In the genomic region with DNA sequence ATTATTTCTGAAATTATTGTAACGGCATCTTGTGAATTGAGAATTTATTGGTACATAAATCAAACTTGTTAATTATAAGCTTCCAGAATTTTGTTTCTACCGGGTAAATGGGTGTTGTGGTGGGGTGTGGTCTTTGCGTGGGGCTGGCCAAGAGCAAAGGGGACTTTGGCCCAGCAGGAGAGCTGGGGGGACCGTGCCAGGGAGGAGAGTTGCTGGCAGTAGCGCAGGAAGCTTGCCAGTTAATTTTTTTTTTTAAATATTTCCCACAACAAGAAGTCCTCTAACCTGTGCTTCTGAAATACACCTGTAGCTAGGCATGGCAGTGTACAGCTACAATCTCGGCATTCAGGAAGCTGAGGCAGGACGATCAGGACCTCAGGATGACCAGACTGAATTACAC, we compare ENCODE assay signal across 17 mouse cellular contexts. TPM values are rescaled to one million over a fixed set of nuclear protein-coding genes. Genes with fewer than 3 reads are reported as not detected.
A peak's percentile ranks its signal among the peaks of the same experiment; 100 is the strongest.
DNase-seq lines count a peak whose midpoint lies in the region; ATAC-seq and TF ChIP-seq lines count a peak whose summit lies in the region.
"Had no signal": no experiment of that assay in that cellular context is flagged by ENCODE, and none has a peak within 500 bp of the region (broad histone marks: within the 10 kb centered on the region; RNA-seq: fewer than 3 reads in every experiment).

No protein-coding gene starts in this region.

- H3K9me3 ChIP-seq in kidney, embryonic 16.5 days (ENCODE audit: low read length), result no peaks in the 10 kb centered on the region
- H3K9me3 ChIP-seq in hindbrain, embryonic 12.5 days (replicated peaks), result no peaks in the 10 kb centered on the region
- H3K9me3 ChIP-seq: embryonic facial prominence, embryonic 13.5 days; forebrain, embryonic 12.5 days; heart, embryonic 13.5 days had no signal

- DNase-seq in kidney, adult 2 months, result peak; percentile 83
- DNase-seq in kidney, adult 9 months, result peak; percentile 79
- peak; percentile 38 for DNase-seq in kidney, postnatal 10 days
- DNase-seq: adrenal gland, adult 2 months; adrenal gland, postnatal 25 days; cerebellum, adult 18-20 months; cerebellum, adult 9-11 months; cerebellum, postnatal 36 days; gastrocnemius, postnatal 10 days; heart, postnatal 36 days had no signal

- H3K9ac ChIP-seq in kidney, embryonic 16.5 days (replicated peaks; ENCODE audit: low read length), result no peak overlapping the region
- no peak overlapping the region for H3K9ac ChIP-seq in hindbrain, embryonic 12.5 days
- H3K9ac ChIP-seq: embryonic facial prominence, embryonic 13.5 days; forebrain, embryonic 12.5 days; heart, embryonic 13.5 days had no signal

- no peak overlapping the region for H3K4me2 ChIP-seq in kidney, embryonic 16.5 days (replicated peaks; ENCODE audit: low read depth, low read length)
- no peak overlapping the region for H3K4me2 ChIP-seq in hindbrain, embryonic 12.5 days (replicated peaks)
- H3K4me2 ChIP-seq: embryonic facial prominence, embryonic 13.5 days; forebrain, embryonic 12.5 days; heart, embryonic 13.5 days had no signal

- no peak overlapping the region for H3K27ac ChIP-seq in kidney, adult 2 months (ENCODE audit: insufficient read depth, low read depth, low read length)
- no peak overlapping the region for H3K27ac ChIP-seq in kidney, embryonic 16.5 days (ENCODE audit: low read length)
- H3K27ac ChIP-seq in small intestine, adult 2 months (ENCODE audit: insufficient read depth, low read depth, low read length), result no peak overlapping the region
- H3K27ac ChIP-seq in hindbrain, embryonic 12.5 days, result no peak overlapping the region
- H3K27ac ChIP-seq: embryonic facial prominence, embryonic 13.5 days; forebrain, embryonic 12.5 days; heart, embryonic 13.5 days had no signal

- no peak for TF ChIP-seq CTCF in kidney, adult 2 months (conservative IDR thresholded peaks at IDR 0.05; ENCODE audit: insufficient read depth, insufficient read length, low read depth, low read length)
- TF ChIP-seq CTCF in small intestine, adult 2 months (IDR thresholded peaks at IDR 0.05; ENCODE audit: extremely low read depth, insufficient read length, insufficient replicate concordance, low read depth, low read length), result no peak

- no peak for TF ChIP-seq POLR2A in kidney, adult 2 months (IDR thresholded peaks at IDR 0.05; ENCODE audit: low read depth, low read length)
- no peak for TF ChIP-seq POLR2A in small intestine, adult 2 months (IDR thresholded peaks at IDR 0.05; ENCODE audit: low read depth, low read length)

- no peak overlapping the region for H3K4me3 ChIP-seq in kidney, adult 2 months (ENCODE audit: insufficient read depth, low read depth, low read length)
- H3K4me3 ChIP-seq in kidney, embryonic 16.5 days (ENCODE audit: low read length), result no peak overlapping the region
- H3K4me3 ChIP-seq in small intestine, adult 2 months (ENCODE audit: low read depth, low read length), result peak overlapping the region; percentile 15; the same call in 1 of the 2 replicates
- no peak overlapping the region for H3K4me3 ChIP-seq in hindbrain, embryonic 12.5 days
- H3K4me3 ChIP-seq: embryonic facial prominence, embryonic 13.5 days; forebrain, embryonic 12.5 days; heart, embryonic 13.5 days had no signal

- no peak for ATAC-seq in kidney, embryonic 16.5 days (ENCODE audit: low FRiP score, low TSS enrichment)
- no peak for ATAC-seq in hindbrain, embryonic 12.5 days (ENCODE audit: low FRiP score)
- ATAC-seq: forebrain, embryonic 16.5 days had no signal

- 57% methylated on average over 7 of the region's 7 CpGs for WGBS in kidney, adult 2 months
- 87% methylated on average over 7 of the region's 7 CpGs for WGBS in kidney, embryonic 16.5 days
- WGBS in small intestine, adult 2 months, result 41% methylated on average over 7 of the region's 7 CpGs
- 85% methylated on average over 7 of the region's 7 CpGs for WGBS in hindbrain, embryonic 12.5 days

- no peaks in the 10 kb centered on the region for H3K27me3 ChIP-seq in kidney, adult 2 months (replicated peaks; ENCODE audit: control insufficient read depth, insufficient read depth, low read length)
- H3K27me3 ChIP-seq in kidney, embryonic 16.5 days (ENCODE audit: insufficient read depth, low read length), result no peaks in the 10 kb centered on the region
- no peaks in the 10 kb centered on the region for H3K27me3 ChIP-seq in small intestine, adult 2 months (ENCODE audit: control insufficient read depth, insufficient read depth, low read length)
- no peaks in the 10 kb centered on the region for H3K27me3 ChIP-seq in hindbrain, embryonic 12.5 days
- H3K27me3 ChIP-seq: embryonic facial prominence, embryonic 13.5 days; forebrain, embryonic 12.5 days; heart, embryonic 13.5 days had no signal

- H3K36me3 ChIP-seq in kidney, adult 2 months (ENCODE audit: control insufficient read depth, insufficient read depth, low read length), result no peaks in the 10 kb centered on the region
- H3K36me3 ChIP-seq in kidney, embryonic 16.5 days (ENCODE audit: insufficient read depth, low read length), result no peaks in the 10 kb centered on the region
- H3K36me3 ChIP-seq in small intestine, adult 2 months (ENCODE audit: control insufficient read depth, insufficient read depth, low read length), result no peaks in the 10 kb centered on the region
- no peaks in the 10 kb centered on the region for H3K36me3 ChIP-seq in hindbrain, embryonic 12.5 days
- H3K36me3 ChIP-seq: embryonic facial prominence, embryonic 13.5 days; forebrain, embryonic 12.5 days; heart, embryonic 13.5 days had no signal

- H3K4me1 ChIP-seq in kidney, adult 2 months (ENCODE audit: control insufficient read depth, insufficient read depth, low read length), result peaks cover 6% of the 10 kb centered on the region; the same call in 1 of the 2 replicates
- peaks cover 14% of the 10 kb centered on the region; the same call in 1 of the 2 replicates for H3K4me1 ChIP-seq in kidney, embryonic 16.5 days (ENCODE audit: insufficient read depth, low read length)
- H3K4me1 ChIP-seq in small intestine, adult 2 months (ENCODE audit: control insufficient read depth, insufficient read depth, insufficient read length, low read length), result no peaks in the 10 kb centered on the region
- 0 out of 2 replicates have a peak, but pooled peaks cover 6% of the 10 kb centered on the region for H3K4me1 ChIP-seq in hindbrain, embryonic 12.5 days

RNA-seq across cellular contexts. Expression of a gene that starts 4.6 kb away (rescaled TPM):
- polyA plus RNA-seq in kidney, adult 2 months (2012; rRNA removed), result 3.7 and 3.8 TPM in 2 replicates
- polyA plus RNA-seq in kidney, embryonic 16.5 days (2015; fragmentation: Nextera tagmentation; extraction: Ambion mirVana), result 37.7 and 39.0 TPM in 2 replicates
- polyA plus RNA-seq in small intestine, adult 2 months (2012; rRNA removed), result 1.8 and 2.1 TPM in 2 replicates
- 36.7 and 38.4 TPM in 2 replicates for polyA plus RNA-seq in hindbrain, embryonic 12.5 days (2016; fragmentation: Nextera tagmentation; extraction: Ambion mirVana)

RNA-seq across cellular contexts. Expression of a gene that starts 4.9 kb away (rescaled TPM):
- polyA plus RNA-seq in kidney, adult 2 months (2012; rRNA removed), result 5.3 and 6.6 TPM in 2 replicates
- 17.8 and 22.9 TPM in 2 replicates for polyA plus RNA-seq in kidney, embryonic 16.5 days (2015; fragmentation: Nextera tagmentation; extraction: Ambion mirVana)
- polyA plus RNA-seq in small intestine, adult 2 months (2012; rRNA removed), result 0.88 and 1.4 TPM in 2 replicates
- 19.2 and 19.9 TPM in 2 replicates for polyA plus RNA-seq in hindbrain, embryonic 12.5 days (2016; fragmentation: Nextera tagmentation; extraction: Ambion mirVana)
